Mouse (Mus musculus) heart, embryonic 15.5 days (tissue): ENCODE results near the gene Olfr469. TPM values are rescaled to one million over a fixed set of nuclear protein-coding genes. Genes with fewer than 3 reads are reported as not detected.

Source experiments
- ATAC-seq: fragments of 200-750 bp; cut with Nextera tagmentation; replicated peaks from 2 replicates; pipeline ENCODE4 v1.8.0; 2017; ENCODE audit warnings: low read depth, moderate TSS enrichment; ENCODE audit not compliant: insufficient number of reproducible peaks, insufficient read depth, low FRiP score
- H3K27ac ChIP-seq: fragments of 300-500 bp; sonication (generic); 2 replicates; pipeline ENCODE4 v1.5.1; 2015; ENCODE audit warnings: mild to moderate bottlenecking, inconsistent platforms
- H3K27me3 ChIP-seq: fragments of 300-500 bp; sonication (generic); 2 replicates; pipeline ENCODE4 v1.6.1; 2015; ENCODE audit warnings: inconsistent platforms
- H3K36me3 ChIP-seq: fragments of 300-500 bp; sonication (generic); 2 replicates; pipeline ENCODE4 v1.6.1; 2015; ENCODE audit warnings: mild to moderate bottlenecking, inconsistent platforms
- H3K4me1 ChIP-seq: fragments of 300-500 bp; sonication (generic); replicated peaks from 2 replicates; pipeline ENCODE4 v1.6.1; 2015; ENCODE audit warnings: inconsistent platforms
- H3K4me2 ChIP-seq: fragments of 300-500 bp; sonication (generic); 2 replicates; pipeline ENCODE4 v1.6.1; 2015; ENCODE audit warnings: inconsistent platforms, mild to moderate bottlenecking, moderate library complexity
- H3K4me3 ChIP-seq: fragments of 300-500 bp; sonication (generic); 2 replicates; pipeline ENCODE4 v1.5.1; 2015; ENCODE audit warnings: mild to moderate bottlenecking, inconsistent platforms
- H3K9ac ChIP-seq: fragments of 300-500 bp; sonication (generic); 2 replicates; pipeline ENCODE4 v1.6.1; 2015; ENCODE audit warnings: mild to moderate bottlenecking, inconsistent platforms
- H3K9me3 ChIP-seq: fragments of 300-500 bp; sonication (generic); replicated peaks from 2 replicates; pipeline ENCODE4 v1.6.1; 2016; ENCODE audit warnings: inconsistent platforms
- WGBS: fragments of 180-500 bp; shearing (Covaris S2); methylation state at CpG from one replicate; pipeline ENCODE4 v1.1.7; 2015; ENCODE audit warnings: mixed read lengths; 5-methylcytosine and 5-hydroxymethylcytosine counted together
- polyA plus RNA-seq: library from polyadenylated mRNA; unstranded; fragments of >200 nt; fragmentation: Nextera tagmentation; extraction: Ambion mirVana; gene quantifications from 2 replicates; pipeline ENCODE4 v1.2.1, GENCODE M21; 2015

Gene Olfr469
- polyA plus RNA-seq, 1 experiment from 2014 or later = not detected

DNA sequence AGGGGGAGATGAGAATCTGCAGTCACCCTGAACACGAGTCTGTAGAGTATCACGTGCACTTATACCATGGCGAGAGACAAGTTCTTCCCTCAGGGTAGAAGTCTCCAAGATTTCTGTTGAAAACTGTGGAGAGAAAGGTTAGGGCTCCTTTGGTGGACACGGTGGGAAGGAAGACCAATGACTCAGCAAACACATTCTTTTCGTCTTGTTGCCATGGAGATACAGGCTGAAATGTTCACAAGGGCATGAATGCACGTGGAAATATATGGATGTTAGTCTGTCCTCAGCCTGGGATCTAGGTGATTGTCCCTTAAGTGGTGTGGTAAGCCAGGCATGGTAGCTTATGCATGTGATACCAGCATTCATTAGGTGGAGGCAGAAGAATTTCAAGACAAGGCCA lies 54.5 kb downstream of the Olfr469 start:
- no peaks in the 10 kb centered on the region for H3K36me3 ChIP-seq
- WGBS = 55% methylated on average over 6 of the region's 6 CpGs
- H3K9ac ChIP-seq = no peak overlapping the region
- ATAC-seq = no peak
- H3K27ac ChIP-seq = no peak overlapping the region
- no peaks in the 10 kb centered on the region for H3K4me1 ChIP-seq
- no peak overlapping the region for H3K4me2 ChIP-seq
- H3K4me3 ChIP-seq = no peak overlapping the region
- no peaks in the 10 kb centered on the region for H3K9me3 ChIP-seq
- H3K27me3 ChIP-seq = no peaks in the 10 kb centered on the region

Other genes starting within 250 kb of the Olfr469 start
- gene Ppfibp2, start 230.3 kb downstream of the Olfr469 start, polyA plus RNA-seq = 4.4 and 5.2 TPM in 2 replicates
- not detected in 2 replicates for gene 5330417H12Rik, start 200.4 kb downstream of the Olfr469 start, polyA plus RNA-seq
- gene Cyb5r2, start 67.5 kb downstream of the Olfr469 start, polyA plus RNA-seq = 0.72 and 0.81 TPM in 2 replicates
- not detected in 2 replicates for gene Ovch2, start 24.3 kb downstream of the Olfr469 start, polyA plus RNA-seq
- not detected in 2 replicates for gene Olfr467, start 13.3 kb downstream of the Olfr469 start, polyA plus RNA-seq
- not detected in 2 replicates for gene Olfr470, start 21.9 kb upstream of the Olfr469 start, polyA plus RNA-seq
- not detected in 2 replicates for gene Olfr472, start 72.4 kb upstream of the Olfr469 start, polyA plus RNA-seq
- not detected in 2 replicates for gene Olfr473, start 104.9 kb upstream of the Olfr469 start, polyA plus RNA-seq
- not detected in 2 replicates for gene Olfr474, start 129.1 kb upstream of the Olfr469 start, polyA plus RNA-seq
- gene Olfr476, start 139.3 kb upstream of the Olfr469 start, polyA plus RNA-seq = not detected in 2 replicates
- gene Olfr477, start 161.2 kb upstream of the Olfr469 start, polyA plus RNA-seq = not detected in 2 replicates
- gene Olfr478, start 208.4 kb upstream of the Olfr469 start, polyA plus RNA-seq = not detected in 2 replicates
- not detected in 2 replicates for gene Olfr479, start 225.2 kb upstream of the Olfr469 start, polyA plus RNA-seq
- not detected in 2 replicates for gene Olfr480, start 241.8 kb upstream of the Olfr469 start, polyA plus RNA-seq